Mouse (Mus musculus) liver, embryonic 14.5 days (tissue): ENCODE measurements around the gene Prps1l1.

Source experiments
- CTCF ChIP-seq: IDR thresholded peaks from 2 replicates; pipeline ENCODE4 v1.5.1; 2016; ENCODE audit warnings: antibody characterized with exemption, low read depth, control low read depth
- EP300 ChIP-seq: IDR thresholded peaks from 2 replicates; pipeline ENCODE4 v1.6.1; 2016; ENCODE audit warnings: antibody characterized with exemption, low read depth

DNA sequence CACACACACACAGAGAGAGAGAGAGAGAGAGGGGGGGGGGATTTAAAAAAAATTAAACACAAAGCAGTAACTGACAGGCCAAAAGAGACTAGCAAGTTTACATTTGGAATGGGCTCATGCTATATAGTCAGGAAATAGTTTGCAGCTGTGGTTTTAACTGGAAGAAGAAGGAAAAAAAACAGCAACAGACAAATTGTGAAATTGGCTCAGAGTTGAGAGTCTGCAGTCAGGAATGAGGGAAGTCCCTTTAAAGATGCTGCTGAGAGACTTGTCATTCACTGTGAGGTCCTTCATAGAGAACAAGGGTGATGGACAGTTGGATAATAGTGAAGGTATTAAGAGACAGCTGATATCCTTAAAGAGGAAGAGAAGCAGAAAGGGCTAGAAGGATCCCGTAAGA is 26.9 kb downstream of the Prps1l1 start:
- TF ChIP-seq CTCF = no peak
- no peak for TF ChIP-seq EP300
